Mouse (Mus musculus) MEL-GATA-1-ER (cell line): Measurements from ENCODE around the gene Coro1a.
"Not testable (repeated sequence)": the region's sequence is repeated elsewhere in the genome, so short reads cannot be mapped to it uniquely, and the experiment has no call there.

ENCODE experiments used
- DNase-seq: peaks from one replicate; pipeline ENCODE4 v3.0.0-alpha.2; 2012; ENCODE audit warnings: low read depth; ENCODE audit errors: extremely low read depth

Gene Coro1a

DNA sequence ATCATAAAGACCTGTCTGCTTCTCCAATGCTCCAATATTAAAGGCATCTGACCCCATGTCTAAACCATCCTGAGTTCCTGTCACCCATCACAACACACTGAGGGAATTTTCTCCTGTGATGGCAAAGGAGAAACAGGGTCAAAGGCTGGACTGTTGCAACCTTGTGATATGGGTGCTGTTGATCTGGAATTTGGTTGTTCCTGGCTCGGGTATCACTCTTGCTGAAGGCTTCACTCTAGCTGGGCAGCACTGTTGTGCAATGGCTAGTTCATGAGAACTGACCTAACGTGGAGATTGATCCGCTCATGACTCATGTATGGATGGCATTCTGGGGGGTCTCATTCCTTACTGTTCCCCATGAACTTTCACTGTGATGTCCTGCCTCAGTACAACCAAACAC lies 18.6 kb downstream of the Coro1a start:
- DNase-seq, result no peak

GRCm38 (mm10) chr7:126688156-126688555 lies 19.4 kb downstream of the Coro1a start:
- not testable (repeated sequence) for DNase-seq

DNA sequence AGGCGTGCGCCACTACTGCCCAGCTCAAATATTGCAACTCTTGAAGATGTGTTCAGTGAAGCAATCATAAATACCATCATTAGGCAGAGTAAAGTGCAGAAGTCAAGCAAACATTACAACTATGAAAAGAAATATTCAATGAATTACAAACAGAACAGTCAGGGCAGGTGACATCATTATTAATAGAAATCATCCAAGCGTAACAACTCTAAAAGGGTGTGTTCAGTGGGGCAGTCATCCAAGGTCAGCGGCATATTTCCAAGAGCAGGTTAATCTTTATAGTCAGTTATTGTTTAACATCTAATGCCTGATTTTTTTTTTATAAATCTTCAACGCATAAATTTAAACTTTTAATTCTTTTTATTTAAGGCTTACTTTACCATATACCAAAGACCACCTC lies 26.4 kb downstream of the Coro1a start:
- no peak for DNase-seq

GRCm38 (mm10) chr7:126679683-126680082 lies 27.9 kb downstream of the Coro1a start:
- DNase-seq, result no peak

DNA sequence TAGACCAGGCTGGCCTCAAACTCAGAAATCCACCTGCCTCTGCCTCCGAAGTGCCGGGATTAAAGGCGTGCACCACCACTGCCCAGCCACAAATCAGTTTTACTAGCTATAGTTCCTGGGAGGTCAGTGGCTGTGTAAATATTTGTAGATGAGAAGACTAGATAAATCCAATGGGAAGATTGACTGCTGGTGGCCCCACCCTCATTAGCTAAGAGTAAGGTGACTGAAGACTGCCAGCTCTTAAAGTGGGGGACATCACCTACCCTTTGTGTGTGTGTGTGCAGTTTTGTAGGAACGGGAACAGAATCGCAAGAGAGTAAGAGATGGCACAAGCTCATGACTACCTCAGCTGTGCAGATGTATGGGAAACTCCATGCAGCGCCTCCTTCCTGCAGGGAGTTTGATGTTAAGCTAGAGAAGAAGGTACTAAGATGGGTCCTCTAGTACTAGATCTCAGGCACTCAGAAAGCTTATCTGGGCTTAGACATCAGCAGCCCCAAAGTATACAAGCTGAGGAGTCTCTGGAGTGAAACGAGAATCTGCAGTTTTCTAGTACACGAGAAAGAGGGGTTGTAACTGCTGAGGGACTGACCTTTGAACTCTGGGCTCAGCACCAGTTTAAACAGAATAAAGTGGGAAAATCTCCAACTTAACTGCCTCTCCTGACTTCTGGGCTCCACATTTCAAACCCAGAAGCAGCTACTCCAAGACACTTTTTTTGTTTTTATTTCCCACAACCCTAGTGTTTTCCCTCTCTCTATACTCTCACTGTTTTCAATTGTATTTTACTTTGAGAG lies 28.8 kb downstream of the Coro1a start:
- no peak for DNase-seq

DNA sequence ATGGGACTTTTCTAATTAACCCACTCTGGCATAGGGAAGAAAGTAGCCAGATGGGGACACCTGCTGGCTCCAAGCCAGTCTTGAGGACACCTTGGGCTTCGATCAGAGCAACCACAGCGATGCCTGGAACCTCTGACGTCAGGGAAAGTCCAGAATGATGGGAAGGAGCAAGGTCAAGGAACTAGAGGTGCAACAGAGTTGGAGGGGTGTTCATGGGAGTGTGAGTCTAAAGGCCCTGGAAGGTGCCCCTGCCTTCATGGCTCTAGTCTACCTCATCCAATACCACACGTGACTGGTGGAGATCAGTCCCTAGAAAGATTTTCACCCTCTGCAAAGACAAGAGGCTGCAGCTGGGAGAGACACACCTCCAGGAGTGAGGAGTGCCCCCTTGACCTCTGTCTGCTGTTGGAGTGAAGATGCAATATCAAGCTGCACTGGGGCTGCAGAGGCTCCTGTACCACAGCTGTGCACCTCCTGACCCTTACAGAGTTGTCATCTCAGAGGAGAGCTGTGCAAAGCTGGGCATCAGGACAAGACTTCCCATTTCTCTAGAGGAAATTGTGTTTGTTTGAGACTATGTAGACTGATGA lies 30.9 kb downstream of the Coro1a start:
- DNase-seq, result no peak

DNA sequence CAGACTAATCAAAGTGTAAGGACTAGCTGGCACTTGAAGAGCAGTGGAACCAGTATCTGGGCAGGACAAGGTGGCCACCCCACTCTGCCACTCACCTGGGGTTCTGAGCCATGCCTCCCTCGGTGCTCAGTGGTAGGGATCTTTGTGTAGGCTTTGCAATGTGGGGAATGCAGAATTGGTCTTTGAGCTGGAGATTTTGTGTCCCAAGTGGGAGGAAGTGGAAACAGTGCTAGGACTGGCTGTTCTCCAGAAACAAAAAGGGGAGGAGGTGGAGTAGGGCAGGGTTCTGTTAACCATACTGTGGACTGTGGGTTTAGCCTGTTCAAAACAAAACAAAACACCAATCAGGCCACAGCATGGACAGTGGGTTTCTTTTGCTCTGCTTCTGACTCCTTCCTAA lies 31.4 kb downstream of the Coro1a start, which contains the start of gene Sult1a1:
TSS of gene Sult1a1 (minus strand) at position 226 of the 400 bp plus-strand sequence.
- no peak for DNase-seq

DNA sequence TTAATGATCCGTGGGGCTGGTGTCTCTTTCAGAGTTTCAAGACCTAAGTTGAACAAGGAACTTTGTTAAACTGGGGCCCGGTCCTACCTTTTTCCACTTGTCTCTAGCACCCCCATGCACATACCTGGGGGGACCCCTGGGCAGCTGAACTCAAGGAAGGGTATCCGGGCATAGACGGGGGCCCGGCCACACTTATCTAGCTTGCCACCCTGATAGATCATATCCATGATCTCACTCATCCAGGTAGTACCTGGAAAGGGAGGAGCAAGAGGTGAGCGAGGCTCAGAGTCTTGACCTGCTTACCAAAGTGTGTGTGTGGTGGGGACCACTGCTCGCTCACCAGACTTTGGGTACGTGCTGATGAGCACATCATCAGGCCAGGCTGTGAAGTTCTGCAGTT lies 32.5 kb downstream of the Coro1a start:
- no peak for DNase-seq

DNA sequence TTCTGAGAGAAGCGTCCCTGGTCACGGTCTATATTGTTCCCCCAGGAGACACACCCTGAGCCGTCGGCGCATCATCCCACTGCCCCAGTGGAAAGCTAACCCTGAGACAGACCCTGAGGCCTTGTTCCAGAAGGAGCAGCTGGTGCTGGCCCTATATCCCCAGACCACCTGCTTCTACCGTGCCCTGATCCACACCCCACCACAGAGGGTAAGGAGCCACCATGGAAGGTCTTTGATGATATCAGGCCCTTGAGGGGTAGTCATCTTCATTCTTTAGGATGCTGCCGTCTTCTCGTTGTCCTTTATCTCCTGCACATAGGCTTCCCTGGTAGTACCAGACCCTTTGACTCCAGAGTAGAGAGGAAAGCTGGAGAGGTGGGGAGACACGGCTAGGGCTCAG lies 35.5 kb downstream of the Coro1a start:
- DNase-seq, result no peak

DNA sequence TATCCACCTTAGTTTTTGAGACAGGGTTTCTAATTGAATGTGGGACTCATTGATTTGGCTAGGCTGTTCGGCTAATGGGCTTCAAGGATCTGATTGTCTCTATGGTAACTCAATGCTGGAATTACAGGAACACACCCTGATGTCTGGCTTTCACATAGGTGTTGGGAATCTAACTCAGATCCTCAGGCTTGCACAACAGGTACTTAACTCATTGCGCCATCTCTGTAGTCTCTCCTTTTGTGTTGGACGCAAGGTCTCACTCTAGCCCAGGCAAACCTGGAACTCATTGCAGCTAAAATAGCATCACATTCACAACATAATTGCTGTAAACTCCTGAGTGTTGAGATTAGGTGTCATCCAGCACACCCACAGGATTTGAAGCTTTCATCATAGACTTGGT lies 37.4 kb downstream of the Coro1a start:
- no peak for DNase-seq

DNA sequence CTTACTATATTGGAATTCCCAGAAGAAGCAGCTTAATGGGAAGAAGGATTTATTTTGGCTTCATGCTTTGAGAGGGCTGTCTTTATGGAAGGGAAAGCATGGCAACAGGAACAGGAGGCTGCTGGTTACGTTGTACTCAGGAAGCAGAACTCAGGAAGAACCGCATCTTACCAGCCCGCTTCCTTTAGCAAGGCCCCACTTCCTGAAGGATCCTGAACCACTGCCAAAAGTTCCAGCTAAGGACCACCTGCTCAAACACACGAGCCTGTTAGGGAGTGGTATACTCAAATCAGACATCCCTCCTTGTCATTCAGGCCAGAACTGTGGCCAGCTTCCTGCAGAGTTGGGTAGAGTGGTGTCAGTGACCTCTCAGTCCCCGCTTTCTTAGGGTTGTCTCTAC lies 39.1 kb downstream of the Coro1a start:
- DNase-seq, result no peak

GRCm38 (mm10) chr7:126667495-126668090 lies 40.0 kb downstream of the Coro1a start:
- DNase-seq, result no peak

DNA sequence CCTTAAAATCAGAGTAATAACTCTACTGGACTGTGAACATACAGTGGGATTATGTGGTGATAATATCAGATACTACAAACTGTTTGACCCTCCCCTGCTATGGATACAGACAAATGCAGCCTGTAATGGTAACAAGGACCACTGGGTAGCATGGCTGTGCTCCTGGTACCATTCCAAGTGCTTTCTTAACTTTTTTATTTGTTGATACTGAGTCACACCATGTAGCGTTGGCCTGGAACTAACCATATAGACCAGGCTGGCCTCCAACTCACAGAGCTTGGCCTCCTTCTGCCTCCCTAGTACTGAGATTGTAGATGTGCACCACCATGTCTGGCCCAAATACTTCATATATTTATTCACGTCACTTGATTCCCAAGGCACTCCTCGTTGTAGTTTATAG lies 42.3 kb downstream of the Coro1a start:
- DNase-seq, result no peak

DNA sequence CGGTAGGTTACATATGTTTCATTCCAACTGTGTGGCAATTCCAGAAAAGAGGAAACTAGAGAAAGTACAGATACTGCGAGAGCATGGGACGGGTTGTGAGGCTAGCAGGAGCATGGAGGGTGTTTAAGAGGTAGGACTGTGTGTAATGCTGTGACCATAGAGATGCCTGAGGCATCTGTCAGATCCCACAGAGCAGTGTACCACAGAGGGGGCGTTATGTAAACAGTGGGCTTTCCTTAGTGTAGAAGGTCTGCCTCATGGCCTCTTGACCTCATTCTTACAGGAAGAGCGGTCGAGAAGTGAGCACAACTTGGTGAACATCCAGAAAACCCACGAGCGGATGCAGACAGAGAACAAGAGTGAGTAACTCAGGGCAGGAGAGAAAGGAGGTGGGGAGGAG lies 43.9 kb downstream of the Coro1a start:
- no peak for DNase-seq

GRCm38 (mm10) chr7:126659771-126660170 lies 47.8 kb downstream of the Coro1a start:
- no peak for DNase-seq

DNA sequence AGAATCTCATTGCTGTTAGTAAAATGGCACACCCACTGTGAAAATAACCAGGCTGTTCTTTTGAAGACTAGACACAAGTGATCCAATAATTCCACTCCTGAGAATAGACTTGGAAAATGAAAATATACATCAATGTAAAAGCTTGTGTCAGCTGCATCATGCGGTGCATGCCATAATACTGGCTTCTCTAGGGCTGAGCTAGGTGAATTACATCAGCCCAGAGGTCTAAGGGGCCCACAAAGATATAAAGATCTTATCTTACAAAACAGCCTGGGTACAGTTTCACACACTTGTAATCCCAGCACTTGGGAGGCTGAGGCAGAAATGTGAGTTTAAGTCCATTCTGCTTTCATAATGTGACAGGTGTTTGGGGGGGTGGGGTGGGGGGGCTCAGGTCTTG lies 50.1 kb downstream of the Coro1a start:
- no peak for DNase-seq

- peak; percentile 47 for DNase-seq
These were observed 51.9 kb downstream of the Coro1a start for GRCm38 (mm10) chr7:126655695-126656094.

GRCm38 (mm10) chr7:126653991-126654390 lies 53.6 kb downstream of the Coro1a start:
- no peak for DNase-seq

DNA sequence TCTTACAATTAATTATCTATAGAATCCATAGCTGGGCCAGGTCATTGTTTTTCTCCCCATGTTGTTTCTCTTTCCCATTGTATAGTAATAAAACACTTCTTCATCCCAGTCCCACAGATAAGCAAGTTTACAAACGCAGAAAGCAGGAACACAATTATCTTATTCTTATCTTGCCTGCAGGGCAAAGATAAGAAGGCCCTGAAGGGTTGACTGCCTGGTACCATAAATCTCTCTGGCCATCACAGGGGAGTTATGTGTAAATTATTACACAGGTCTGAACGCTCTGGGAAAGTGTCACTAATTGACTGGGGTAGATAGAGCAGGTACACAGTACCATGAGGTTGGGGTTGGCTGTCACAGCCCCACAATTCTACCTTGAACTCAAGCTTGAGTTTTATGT lies 56.7 kb downstream of the Coro1a start:
- no peak for DNase-seq
